Mouse (Mus musculus) olfactory bulb, adult 2 months (tissue): ENCODE measurements at regions not wholly inside any gene's neighbourhood (a gene's known extent, or its start where the extent isn't known, plus 50 kb on each side); places are given as distances from the start of the nearest gene placed in this dataset.

Experiments
- CTCF ChIP-seq: fragments of 200-500 bp; IDR thresholded peaks from 2 replicates; pipeline ENCODE4 v1.5.1; 2012; ENCODE audit warnings: low read depth, mild to moderate bottlenecking, low read length, moderate library complexity; ENCODE audit not compliant: insufficient read depth
- POLR2A ChIP-seq: fragments of 200-500 bp; IDR thresholded peaks from 2 replicates; pipeline ENCODE4 v1.6.1; 2012; ENCODE audit warnings: mild to moderate bottlenecking, low read depth, low read length, moderate library complexity; ENCODE audit not compliant: insufficient read depth

GRCm38 (mm10) chr10:96502736-96503135, 114.1 kb upstream of the Btg1 start:
- no peak for TF ChIP-seq CTCF
- TF ChIP-seq POLR2A: no peak
